Mouse (Mus musculus) erythroblast, adult 5-6 weeks (primary cell): ENCODE results near the gene Ube2o. TPM values are rescaled to one million over a fixed set of nuclear protein-coding genes. Genes with fewer than 3 reads are reported as not detected.

Experiments
- ATAC-seq: replicated peaks from 2 replicates; pipeline ENCODE4 v1.8.0; 2016; ENCODE audit warnings: moderate number of reproducible peaks, mild to moderate bottlenecking, moderate TSS enrichment, inconsistent platforms; ENCODE audit not compliant: poor library complexity, low FRiP score, severe bottlenecking
- total RNA-seq, 2 experiments: library from RNA; stranded (forward) in 1 of 2; stranded (reverse) in 1 of 2; fragments of 150-400 nt in 1 of 2; fragments of 200-764, 138-1000 nt in 1 of 2; gene quantifications; 2 replicates each; pipeline versions ENCODE4 v1.2.3 to v1.2.4; 2015 to 2017; ENCODE audit warnings: low replicate concordance in 2 of 2

The Ube2o gene
- total RNA-seq, 2 experiments from 2014 or later: 508 to 800 TPM

- ATAC-seq: no peak
These were observed 57.5 kb downstream of the Ube2o start for GRCm38 (mm10) chr11:116523699-116524189.

GRCm38 (mm10) chr11:116522886-116523698 is 58.2 kb downstream of the Ube2o start:
- no peak for ATAC-seq

- no peak for ATAC-seq
These were observed 59.2 kb downstream of the Ube2o start for GRCm38 (mm10) chr11:116522046-116522445.

GRCm38 (mm10) chr11:116521143-116521542 is 60.1 kb downstream of the Ube2o start:
- peak; percentile 87 for ATAC-seq

- no peak for ATAC-seq
These were observed 62.8 kb downstream of the Ube2o start for GRCm38 (mm10) chr11:116518482-116518881.

GRCm38 (mm10) chr11:116515330-116516020 is 65.8 kb downstream of the Ube2o start:
- ATAC-seq: no peak

GRCm38 (mm10) chr11:116513531-116514038 is 67.7 kb downstream of the Ube2o start:
- no peak for ATAC-seq

GRCm38 (mm10) chr11:116512987-116513386 is 68.3 kb downstream of the Ube2o start:
- ATAC-seq: no peak

- no peak for ATAC-seq
These were observed 69.1 kb downstream of the Ube2o start for GRCm38 (mm10) chr11:116512154-116512553.

GRCm38 (mm10) chr11:116511301-116511868 is 69.9 kb downstream of the Ube2o start:
- ATAC-seq: peak; percentile 77

GRCm38 (mm10) chr11:116508689-116509088 is 72.6 kb downstream of the Ube2o start:
- ATAC-seq: no peak

GRCm38 (mm10) chr11:116506151-116506875 is 74.9 kb downstream of the Ube2o start:
- peak; percentile 81 for ATAC-seq

- peak; percentile 31; the same call in 1 of the 2 replicates for ATAC-seq
These were observed 75.7 kb downstream of the Ube2o start for GRCm38 (mm10) chr11:116505573-116505972.

- ATAC-seq: no peak
These were observed 76.7 kb downstream of the Ube2o start for GRCm38 (mm10) chr11:116504516-116504915.

- peak; percentile 79 for ATAC-seq
These were observed 80.1 kb downstream of the Ube2o start for GRCm38 (mm10) chr11:116501005-116501746.

- ATAC-seq: no peak
These were observed 82.2 kb downstream of the Ube2o start for GRCm38 (mm10) chr11:116499018-116499417.

GRCm38 (mm10) chr11:116498596-116498995 is 82.7 kb downstream of the Ube2o start:
- no peak for ATAC-seq

- no peak for ATAC-seq
These were observed 83.9 kb downstream of the Ube2o start for GRCm38 (mm10) chr11:116497313-116497712.
